Mouse (Mus musculus) adrenal gland, postnatal 36 days (tissue): ENCODE data around the gene Dip2c. TPM values are rescaled to one million over a fixed set of nuclear protein-coding genes. Genes with fewer than 3 reads are reported as not detected.
A peak's percentile ranks its signal among the peaks of the same experiment; 100 is the strongest.

Experiments
- DNase-seq, 2 experiments: peaks; one replicate each; pipeline ENCODE4 v3.0.0; 2021; ENCODE audit warnings: mixed read lengths in 1 of 2
- total RNA-seq, 2 experiments: library from RNA; stranded (reverse); gene quantifications; 2 replicates each; pipeline ENCODE4 v1.2.3; 2021

The Dip2c gene
- total RNA-seq, 2 experiments from 2014 or later: 19.5 to 29.6 TPM

- DNase-seq: peak in 1 of 2 experiments; percentile 12
These were observed 271.5 kb downstream of the Dip2c start for GRCm38 (mm10) chr13:9547698-9548344.

GRCm38 (mm10) chr13:9562099-9562498 lies 285.8 kb downstream of the Dip2c start:
- DNase-seq: no peak

GRCm38 (mm10) chr13:9562921-9563320 lies 286.6 kb downstream of the Dip2c start:
- DNase-seq: peak; percentile 58 to 64

- DNase-seq: peak in 1 of 2 experiments; percentile 12
These were observed 292.5 kb downstream of the Dip2c start for GRCm38 (mm10) chr13:9568852-9569251.

GRCm38 (mm10) chr13:9576686-9577085 lies 300.4 kb downstream of the Dip2c start:
- DNase-seq: peak in 1 of 2 experiments; percentile 65

- DNase-seq: peak; percentile 16 to 53
These were observed 302.1 kb downstream of the Dip2c start for GRCm38 (mm10) chr13:9578456-9578855.

GRCm38 (mm10) chr13:9581821-9582220 lies 305.5 kb downstream of the Dip2c start:
- no peak for DNase-seq

GRCm38 (mm10) chr13:9583579-9583978 lies 307.3 kb downstream of the Dip2c start:
- DNase-seq: no peak

GRCm38 (mm10) chr13:9599334-9600096 lies 323.2 kb downstream of the Dip2c start:
- no peak for DNase-seq

- DNase-seq: no peak
These were observed 325.0 kb downstream of the Dip2c start for GRCm38 (mm10) chr13:9601350-9601749.

- DNase-seq: no peak
These were observed 334.9 kb downstream of the Dip2c start for GRCm38 (mm10) chr13:9611229-9611628.

- DNase-seq: no peak
These were observed 356.4 kb downstream of the Dip2c start for GRCm38 (mm10) chr13:9632684-9633083.

GRCm38 (mm10) chr13:9635951-9636350 lies 359.6 kb downstream of the Dip2c start:
- DNase-seq: peak; percentile 12 to 45

GRCm38 (mm10) chr13:9636505-9636904 lies 360.2 kb downstream of the Dip2c start:
- DNase-seq: peak; percentile 3 to 23

GRCm38 (mm10) chr13:9637949-9638348 lies 361.6 kb downstream of the Dip2c start:
- no peak for DNase-seq

GRCm38 (mm10) chr13:9648716-9649115 lies 372.4 kb downstream of the Dip2c start:
- DNase-seq: peak; percentile 58 to 75

GRCm38 (mm10) chr13:9649894-9650293 lies 373.6 kb downstream of the Dip2c start:
- no peak for DNase-seq

GRCm38 (mm10) chr13:9650580-9650979 lies 374.3 kb downstream of the Dip2c start:
- no peak for DNase-seq

GRCm38 (mm10) chr13:9653018-9653417 lies 376.7 kb downstream of the Dip2c start:
- DNase-seq: no peak

- no peak for DNase-seq
These were observed 380.3 kb downstream of the Dip2c start for GRCm38 (mm10) chr13:9656613-9657012.

GRCm38 (mm10) chr13:9660711-9661110 lies 384.4 kb downstream of the Dip2c start:
- no peak for DNase-seq

GRCm38 (mm10) chr13:9663593-9663992 lies 387.3 kb downstream of the Dip2c start:
- DNase-seq: no peak

- no peak for DNase-seq
These were observed 391.7 kb downstream of the Dip2c start for GRCm38 (mm10) chr13:9667954-9668496.
